Mouse (Mus musculus): ENCODE measurements around the gene S100a2. TPM values are rescaled to one million over a fixed set of nuclear protein-coding genes. Genes with fewer than 3 reads are reported as not detected.

S100a2 gene
- not detected for total RNA-seq (2021)

DNA sequence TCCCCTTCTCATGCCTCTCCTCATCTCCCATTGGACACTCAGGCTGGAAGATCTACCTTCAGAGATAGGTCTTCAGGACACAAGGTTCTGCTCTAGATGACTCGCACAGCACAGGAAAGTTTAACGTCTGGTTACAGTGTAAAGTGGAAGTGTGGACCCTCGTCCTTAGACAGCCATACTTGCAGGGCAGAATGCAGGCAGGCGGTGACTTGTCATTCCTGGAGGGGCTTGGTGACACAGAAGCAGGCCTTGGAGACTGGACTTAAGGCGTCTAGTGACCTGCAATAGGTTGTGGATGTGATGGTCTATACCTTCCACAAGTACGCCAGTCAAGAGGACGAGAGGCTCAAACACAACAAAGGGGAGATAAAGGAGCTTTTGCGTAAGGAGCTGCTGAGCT, at the start of gene S100a2:
S100a2 (plus strand) TSS at position 301 of the 400 bp plus-strand sequence.
- no peak for DNase-seq (ENCODE audit: low spot score)
- intact Hi-C loops (cut with DNase I): loop anchor here (5.0 kb wide), 1 partner anchor 48 kb away; no protein-coding TSS in a partner anchor

DNA sequence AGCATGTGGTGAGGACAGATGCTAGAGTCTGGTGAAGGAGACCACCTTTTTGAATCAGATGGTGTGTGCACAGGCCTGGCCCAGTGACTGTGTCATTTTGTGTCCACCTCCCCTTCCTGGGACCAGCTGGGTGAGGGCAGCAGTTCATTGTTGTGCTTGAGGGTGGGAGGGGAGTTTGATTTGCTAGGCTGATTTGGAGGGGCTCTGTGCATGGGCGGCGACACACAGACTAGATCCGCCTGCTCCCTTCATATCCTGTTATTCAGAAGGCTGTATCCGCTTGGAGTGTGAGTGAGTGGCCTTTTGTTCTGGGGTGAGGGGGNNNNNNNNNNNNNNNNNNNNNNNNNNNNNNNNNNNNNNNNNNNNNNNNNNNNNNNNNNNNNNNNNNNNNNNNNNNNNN, 49.1 kb upstream of the S100a2 start:
- peak; percentile 62 for DNase-seq (ENCODE audit: low spot score)
- intact Hi-C loops (cut with DNase I): loop anchor here (5.0 kb wide), 1 partner anchor 46 kb away; no protein-coding TSS in a partner anchor

DNA sequence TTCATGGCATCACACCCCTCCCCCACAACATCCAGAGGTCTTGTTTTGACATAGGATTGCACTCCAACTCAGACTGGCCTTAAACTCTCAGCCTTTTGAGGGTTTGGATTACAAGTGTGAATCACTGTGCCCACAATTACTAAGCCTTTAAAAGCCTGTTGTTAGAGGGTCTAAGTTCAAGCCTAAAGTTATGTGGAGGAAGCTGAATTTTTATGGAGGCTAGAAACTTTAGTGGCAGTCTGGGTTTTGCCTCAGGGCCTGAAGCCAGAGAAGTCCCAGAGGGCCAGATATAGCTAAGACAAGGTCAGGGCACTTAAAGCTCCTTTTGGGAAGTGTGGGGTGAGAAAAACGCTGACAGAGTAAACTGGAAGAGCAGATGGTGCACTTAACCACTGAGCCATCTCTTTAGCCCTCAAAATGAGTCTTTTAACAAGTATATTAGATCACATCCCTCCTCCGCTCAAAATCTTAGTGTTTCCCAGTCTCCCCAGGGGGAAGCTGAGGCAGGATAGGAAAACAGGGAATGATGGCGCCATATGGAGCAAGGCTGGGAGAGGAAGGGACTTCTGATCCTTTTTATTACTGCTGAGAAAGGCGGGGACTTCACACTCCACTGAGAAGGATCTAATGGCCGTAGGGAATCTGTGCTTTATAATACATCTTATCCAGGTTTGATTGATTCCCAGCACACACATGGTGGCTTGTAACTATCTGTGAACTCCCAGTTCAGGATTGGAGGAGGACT, 40.2 kb upstream of the S100a2 start:
- intact Hi-C loops (cut with DNase I): no loop called here
- DNase-seq (ENCODE audit: low spot score): no peak

DNA sequence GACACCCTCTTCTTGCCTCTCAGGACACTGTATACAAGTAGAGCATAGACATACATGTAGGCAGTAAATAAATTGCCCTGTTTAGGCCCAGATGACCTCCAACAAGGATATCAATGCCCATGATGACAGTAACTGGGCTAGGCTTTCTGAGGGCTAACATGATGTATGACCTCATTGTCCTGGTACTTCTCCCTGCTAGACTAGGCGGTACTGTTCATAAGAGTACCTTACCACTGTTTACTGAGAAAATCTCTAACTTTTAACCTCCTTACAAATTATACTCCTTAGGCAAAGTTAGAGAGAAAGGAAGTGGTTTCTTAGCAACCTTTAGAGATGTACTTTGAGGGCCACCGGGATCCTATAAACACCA, 39.6 kb upstream of the S100a2 start:
- no peak for DNase-seq (ENCODE audit: low spot score)
- intact Hi-C loops (cut with DNase I): no loop called here

DNA sequence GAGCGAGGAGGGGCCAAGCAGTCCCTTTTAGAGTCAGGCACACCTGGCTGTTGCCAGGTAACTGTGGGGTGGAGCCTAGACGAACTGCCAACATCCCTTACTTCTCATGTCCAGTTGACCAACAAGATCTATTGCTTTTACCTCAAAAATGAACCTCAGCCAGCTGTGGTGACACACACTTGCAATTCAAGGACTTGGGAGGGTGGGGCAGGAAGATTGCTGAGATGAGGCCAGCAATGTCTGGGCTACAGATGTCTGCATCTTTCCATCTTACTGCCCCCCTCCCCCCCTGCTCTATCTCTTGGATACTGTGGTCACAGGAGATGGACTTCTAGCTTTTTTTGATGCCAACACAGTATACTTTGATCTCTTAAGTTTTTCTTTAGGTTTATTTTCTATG, 37.8 kb upstream of the S100a2 start:
- intact Hi-C loops (cut with DNase I): no loop called here
- DNase-seq (ENCODE audit: low spot score): no peak

DNA sequence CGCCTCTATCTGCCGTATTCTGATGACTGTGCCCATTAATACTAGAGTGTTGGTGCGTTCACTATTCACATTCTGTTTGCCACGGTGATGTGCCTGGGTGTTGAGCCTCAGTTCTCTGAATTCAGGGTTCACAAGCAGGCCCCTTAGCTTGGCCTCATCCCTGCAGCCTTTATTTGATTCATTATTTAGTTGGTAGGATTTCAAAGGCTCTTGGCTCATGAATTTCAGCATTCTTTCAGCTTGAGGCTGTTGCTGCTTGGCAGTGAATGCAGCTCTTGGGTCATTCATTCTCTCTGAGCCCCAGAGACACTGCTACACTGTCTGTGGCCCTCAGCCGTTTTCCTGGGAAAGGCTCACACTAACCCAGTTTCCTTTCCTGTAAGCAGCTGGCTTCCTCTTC, 34.1 kb upstream of the S100a2 start:
- DNase-seq (ENCODE audit: low spot score): no peak
- intact Hi-C loops (cut with DNase I): no loop called here

DNA sequence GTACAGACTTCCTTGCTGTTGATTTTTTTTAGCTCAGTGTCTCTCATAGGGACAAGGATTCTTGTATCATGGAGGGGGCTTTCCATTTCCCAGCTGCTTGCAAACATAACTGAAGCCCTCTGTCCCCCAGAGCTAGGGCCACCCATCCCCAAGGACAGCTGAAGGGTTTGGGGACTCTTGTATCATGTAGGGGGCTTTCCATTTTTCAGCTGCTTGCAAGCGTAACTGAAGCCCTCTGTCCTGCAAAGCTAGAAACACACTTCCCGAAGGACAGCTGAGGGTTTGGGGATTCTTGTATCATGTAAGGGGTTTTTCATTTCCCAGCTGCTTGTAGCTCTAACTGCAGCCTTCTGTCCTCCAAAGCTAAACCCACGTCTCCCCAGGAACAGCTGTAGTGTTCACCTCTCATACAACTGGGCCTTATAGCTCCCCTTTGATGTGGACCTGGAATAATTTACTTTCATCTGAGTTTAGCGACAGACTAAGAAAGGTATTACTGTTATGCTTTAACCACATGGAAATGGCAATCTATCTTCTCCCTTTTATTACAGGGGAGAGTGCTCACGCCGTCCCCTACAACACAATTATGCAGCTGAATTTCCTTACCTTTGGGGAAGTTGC, 29.9 kb upstream of the S100a2 start, which contains the start of gene S100a3:
S100a3 (plus strand) TSS at position 571 of the 621 bp plus-strand sequence.
- DNase-seq (ENCODE audit: low spot score): no peak
- intact Hi-C loops (cut with DNase I): no loop called here

DNA sequence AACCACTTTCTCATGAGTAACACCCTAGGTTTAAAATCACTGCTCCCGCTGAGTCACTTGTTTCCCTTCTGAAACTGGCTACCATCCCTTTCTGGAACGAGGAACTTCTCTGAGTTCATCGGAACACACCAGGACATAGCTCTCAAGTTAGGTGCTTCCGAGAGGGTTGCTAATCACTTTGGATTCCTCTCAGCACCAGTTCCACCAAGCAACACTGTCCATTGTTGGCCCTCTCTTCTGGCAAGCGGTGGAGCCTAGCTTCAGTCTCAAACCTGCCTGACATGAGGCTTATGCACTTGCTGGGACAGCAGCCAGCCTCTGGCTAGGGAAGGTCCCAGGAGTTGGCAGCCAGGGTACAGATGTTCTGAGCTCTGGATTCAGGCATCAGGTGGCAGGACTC, 15.4 kb upstream of the S100a2 start:
- intact Hi-C loops (cut with DNase I): no loop called here
- DNase-seq (ENCODE audit: low spot score): peak; percentile 14

DNA sequence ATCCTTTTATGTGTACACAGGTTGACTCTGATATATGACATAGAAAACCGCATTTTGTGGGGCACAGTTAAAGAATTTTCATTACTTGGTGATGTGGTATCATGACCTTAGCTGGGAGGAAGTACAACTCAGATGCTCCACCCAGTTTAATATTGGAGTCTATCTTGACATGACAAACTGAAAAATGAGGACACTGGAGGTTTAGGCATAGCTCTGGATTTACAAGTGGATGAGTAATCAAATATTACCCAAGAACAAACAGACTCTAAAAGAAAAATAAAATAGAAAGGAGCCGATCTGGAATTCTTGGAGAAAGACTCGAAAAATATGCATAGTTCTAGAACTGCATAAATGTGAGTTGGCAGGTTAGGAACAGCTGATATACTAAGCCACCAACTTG, 14.7 kb upstream of the S100a2 start:
- intact Hi-C loops (cut with DNase I): no loop called here
- no peak for DNase-seq (ENCODE audit: low spot score)

DNA sequence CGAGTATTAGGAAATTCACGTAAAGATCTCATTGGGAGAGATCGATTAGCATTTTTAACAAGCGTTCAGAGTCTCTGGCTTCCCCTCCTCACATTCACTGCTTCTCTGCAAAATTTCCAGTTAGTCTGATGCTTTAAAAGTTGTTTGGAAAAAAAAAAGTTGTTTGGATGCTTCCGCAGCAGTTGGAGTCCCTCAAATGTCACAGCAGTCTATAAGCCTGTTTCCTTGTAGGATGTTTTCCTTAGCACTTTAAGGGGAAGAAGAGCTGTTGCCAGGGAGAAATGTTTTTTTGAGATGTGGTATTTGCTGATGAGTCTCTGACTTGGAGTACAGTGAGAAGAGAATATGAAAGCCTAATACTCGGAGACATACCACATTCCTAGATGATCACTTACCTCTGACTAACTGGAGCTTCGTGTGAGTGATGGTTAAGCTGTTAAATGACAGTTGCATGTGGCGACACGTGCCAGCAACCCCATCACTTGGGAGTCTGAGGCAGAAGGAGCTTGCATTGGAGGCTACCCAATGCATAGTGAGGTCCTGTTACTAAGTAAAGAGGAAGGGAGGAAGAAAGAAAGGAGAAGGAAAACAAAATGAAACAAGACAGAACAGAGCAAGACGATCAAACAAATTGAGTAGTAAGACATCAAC, 13.6 kb upstream of the S100a2 start:
- intact Hi-C loops (cut with DNase I): no loop called here
- DNase-seq (ENCODE audit: low spot score): no peak

DNA sequence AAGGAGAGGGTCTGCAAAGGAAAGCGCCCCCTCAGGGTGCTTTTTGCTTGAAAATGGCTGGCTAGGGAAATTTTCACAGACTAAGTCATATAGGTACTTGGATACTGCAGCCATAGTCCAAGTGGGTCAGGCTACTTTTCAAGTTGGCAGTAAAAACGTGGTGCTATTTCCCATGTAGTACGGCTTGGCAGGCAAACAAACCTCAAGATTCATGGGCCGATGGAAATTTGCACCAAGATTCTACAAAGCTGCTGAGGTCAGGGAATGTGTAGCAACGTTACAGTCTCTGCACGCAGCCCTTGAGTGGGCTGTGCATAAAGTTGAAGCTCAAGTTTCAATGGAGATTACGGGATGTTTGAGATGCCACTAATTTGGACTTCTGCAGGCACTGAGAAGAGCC, 10.6 kb upstream of the S100a2 start:
- DNase-seq (ENCODE audit: low spot score): no peak
- intact Hi-C loops (cut with DNase I): no loop called here

DNA sequence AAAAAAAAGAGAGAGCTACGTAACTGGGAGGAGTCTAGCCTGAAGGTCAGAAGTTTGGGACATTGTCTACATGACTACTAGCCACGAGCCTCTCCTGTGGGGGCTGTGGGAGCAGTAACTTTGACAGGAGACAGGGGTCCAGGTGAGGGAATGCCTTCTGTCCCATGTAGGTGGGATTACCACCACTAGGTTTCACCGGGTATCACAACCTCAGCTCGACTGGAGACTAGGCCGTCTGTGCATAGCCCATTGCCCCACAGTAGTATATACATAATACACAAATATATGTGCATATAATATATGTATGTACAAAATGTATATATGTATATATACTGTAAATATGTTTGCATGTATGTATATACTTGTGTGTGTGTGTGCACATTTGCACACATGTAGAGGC, 8.9 kb upstream of the S100a2 start:
- intact Hi-C loops (cut with DNase I): no loop called here
- no peak for DNase-seq (ENCODE audit: low spot score)

DNA sequence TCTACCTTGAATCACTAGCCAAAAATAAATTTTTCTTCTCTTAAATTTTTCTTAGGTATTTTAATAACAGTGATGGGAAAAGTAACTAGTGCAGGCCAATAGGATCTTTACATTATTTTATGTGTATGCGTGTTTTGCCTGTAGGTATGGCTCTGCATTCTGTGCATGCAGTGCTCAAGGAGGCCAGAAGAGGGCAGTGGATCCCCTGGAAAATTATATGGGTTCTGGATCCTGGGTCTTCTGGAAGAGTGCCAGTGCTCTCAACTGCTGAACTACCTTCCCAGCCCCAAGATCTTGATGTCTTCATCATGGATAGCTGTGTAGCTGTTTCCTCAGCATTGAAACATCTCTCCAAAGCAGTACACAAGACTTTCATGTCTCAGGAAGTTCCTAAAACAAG, 7.9 kb upstream of the S100a2 start:
- intact Hi-C loops (cut with DNase I): no loop called here
- DNase-seq (ENCODE audit: low spot score): no peak

DNA sequence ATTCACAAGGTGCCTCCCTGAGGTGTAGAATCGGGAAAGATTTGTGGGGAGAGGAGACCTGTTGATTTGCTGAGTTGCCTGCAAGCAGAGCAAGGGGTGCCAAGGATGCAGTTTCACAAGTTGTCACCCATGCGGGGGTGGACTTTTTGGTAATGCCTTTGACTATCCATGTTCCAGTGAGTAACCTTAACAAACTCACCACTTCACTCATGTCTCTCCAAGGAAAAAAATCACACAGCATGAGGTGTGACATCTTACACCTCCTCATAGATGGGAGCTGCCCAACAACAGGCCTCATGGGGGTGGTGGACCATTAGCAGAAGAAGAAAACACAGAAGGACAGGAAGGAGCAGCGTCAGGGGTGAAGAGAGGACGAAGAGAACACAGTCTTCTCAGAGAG, 7.5 kb upstream of the S100a2 start:
- DNase-seq (ENCODE audit: low spot score): no peak
- intact Hi-C loops (cut with DNase I): no loop called here

DNA sequence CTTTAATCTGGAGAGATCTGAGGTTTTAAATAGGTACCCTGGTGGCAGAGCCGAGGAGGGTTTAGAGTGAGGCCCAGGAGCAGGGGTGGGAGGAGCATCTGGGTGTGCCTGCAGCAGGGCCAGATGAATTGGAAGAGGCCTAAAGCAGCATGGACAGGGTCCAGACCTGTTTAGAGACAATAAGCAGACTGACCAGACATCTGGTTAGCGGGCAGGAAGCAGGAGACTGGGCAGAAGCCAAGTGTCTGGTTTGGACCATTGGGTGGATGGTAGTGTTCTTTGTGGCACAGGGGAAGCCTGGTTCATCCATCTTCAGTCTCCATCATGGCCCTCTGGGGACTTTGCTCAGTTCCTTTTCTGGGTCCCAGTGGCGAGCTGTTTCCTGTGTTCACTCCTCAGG, 6.2 kb upstream of the S100a2 start:
- intact Hi-C loops (cut with DNase I): loop anchor here (2.0 kb wide), 1 partner anchor 59 kb away; no protein-coding TSS in a partner anchor
- DNase-seq (ENCODE audit: low spot score): peak; percentile 16

DNA sequence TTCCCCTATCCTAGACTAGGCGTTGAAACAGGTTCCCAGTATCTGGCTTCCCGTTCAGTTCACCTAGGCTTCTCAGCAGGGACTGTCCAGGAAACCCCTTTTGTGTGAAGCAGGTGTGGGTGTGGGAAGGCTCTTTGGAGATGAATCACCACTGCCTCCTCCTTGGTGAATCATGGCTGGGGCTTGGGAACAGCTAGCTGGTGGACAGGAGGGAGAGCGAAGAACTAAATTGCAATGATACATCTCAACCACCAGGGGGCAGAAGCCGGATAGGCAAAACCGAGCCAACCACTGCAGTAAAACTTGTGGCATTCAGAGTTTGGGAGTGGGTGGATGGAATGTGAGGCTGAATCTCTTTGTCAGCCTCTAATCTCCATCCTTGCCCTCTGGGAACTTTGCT, 4.5 kb upstream of the S100a2 start:
- intact Hi-C loops (cut with DNase I): loop anchor here (1.0 to 5.0 kb wide), 4 partner anchors 30 to 68 kb away; no protein-coding TSS in a partner anchor

DNA sequence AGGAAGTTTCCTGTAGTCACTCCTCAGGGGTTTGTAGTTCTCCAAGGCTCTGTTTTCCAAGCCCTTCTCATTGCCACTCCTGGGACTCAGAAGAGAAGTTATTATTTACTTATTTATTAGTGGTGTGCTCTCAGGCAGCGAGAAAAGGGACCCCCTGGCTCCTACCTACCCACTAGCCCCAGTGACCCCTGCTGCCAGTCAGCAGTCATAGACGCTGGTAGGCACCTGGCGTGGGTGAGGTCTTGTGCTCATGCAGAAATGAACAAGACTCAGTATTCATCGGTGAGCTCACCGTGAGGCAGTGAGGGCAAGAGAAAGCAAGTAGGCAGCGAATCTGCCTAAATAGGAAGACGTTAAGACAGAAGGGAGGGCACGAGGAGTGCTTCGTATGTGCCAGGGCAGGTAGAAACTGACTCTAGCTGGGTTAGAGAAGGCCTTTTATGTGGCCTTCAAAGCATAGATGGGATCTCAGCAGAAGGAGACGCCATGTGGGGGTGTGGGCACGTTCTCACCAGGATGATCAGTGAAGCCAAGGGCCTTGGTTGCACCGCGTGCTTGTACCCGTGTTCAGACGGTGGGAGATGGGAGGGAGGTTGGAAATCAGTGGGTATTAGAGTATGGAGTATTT, 3.9 kb upstream of the S100a2 start:
- DNase-seq (ENCODE audit: low spot score): no peak
- intact Hi-C loops (cut with DNase I): loop anchor here (5.0 kb wide), 1 partner anchor 44 kb away; no protein-coding TSS in a partner anchor

More for the DNA sequence above, 4.5 kb upstream of the S100a2 start:
- peak; percentile 53 for DNase-seq (ENCODE audit: low spot score)

DNA sequence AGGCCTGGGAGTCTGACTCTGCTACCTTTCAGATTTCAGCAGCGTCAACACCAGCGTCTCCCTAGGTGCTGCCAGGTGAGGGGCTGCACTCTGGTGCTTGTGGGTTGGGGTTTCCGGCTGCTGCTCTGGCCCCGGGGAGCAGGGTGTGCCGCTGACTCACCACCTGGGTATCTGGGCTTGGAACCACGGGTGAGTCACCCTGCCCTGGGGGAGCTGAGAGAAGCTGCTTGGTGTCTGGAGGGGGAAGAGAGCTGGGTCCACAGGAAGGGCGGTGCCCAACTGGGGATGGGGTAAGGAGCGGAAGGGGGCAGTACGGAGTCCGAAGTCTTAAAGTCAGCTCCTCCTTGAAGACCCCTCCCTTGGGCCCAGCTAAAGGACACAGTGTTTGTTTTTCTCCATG, 3.1 kb upstream of the S100a2 start:
- intact Hi-C loops (cut with DNase I): loop anchor here (5.0 kb wide), 1 partner anchor 45 kb away; no protein-coding TSS in a partner anchor
- peak; percentile 83 for DNase-seq (ENCODE audit: low spot score)

DNA sequence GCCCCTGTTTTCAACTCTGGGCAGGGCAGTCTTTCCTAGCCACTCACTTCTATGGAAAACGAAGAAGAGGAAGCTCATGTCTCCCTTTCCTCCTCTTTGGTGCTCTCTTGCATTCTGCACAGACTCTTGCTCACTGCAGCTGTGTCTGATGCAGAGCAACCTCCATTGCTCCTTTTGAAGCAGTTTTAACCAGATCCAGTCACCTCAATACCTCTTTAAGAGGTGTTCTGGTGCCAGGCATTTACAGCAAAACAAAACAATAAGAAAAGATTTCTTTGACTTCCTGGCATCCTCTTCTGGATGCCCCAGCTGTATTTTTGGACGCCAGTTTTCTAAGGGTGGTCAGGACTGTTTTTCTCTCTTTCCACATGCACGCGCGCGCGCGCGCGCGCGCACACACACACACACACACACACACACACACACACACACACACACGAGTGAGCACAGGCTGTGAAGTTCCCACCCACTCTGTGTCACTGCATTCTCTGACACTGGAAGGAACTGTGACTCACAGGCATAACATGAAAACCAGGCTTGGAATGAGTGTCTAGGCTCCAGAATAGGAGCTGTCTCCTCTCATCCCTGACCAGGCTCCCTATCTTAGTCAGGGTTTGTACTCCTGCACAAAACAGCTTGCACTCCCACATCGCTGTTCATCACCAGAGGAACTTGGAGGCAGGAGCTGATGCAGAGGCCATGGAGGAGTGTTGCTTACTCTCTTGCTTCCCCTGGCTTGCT, 2.5 kb upstream of the S100a2 start:
- intact Hi-C loops (cut with DNase I): loop anchor here (5.0 kb wide), 1 partner anchor 45 kb away; no protein-coding TSS in a partner anchor

DNA sequence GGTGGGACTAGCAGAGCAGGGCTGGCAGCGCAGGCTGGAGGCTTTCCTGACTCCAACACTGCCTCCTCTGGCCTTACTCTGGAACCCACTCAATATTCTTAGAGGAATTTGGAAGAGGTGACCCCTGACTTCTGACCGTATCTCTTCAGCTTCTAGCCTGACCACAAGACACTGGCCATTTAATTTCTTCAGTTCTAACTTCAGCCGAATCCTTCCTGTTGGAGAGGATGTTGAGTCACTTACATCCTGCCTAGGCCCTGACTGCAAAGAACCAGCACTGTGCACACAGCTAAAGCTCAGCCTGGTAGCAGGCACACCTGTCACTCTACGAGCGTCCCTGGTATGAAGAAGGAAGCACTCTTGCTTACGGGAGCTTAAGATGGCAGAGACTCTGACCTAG, 657 bp upstream of the S100a2 start:
- intact Hi-C loops (cut with DNase I): loop anchor here (5.0 kb wide), 1 partner anchor 47 kb away; no protein-coding TSS in a partner anchor
- no peak for DNase-seq (ENCODE audit: low spot score)

More for the DNA sequence above, 2.5 kb upstream of the S100a2 start:
- DNase-seq (ENCODE audit: low spot score): no peak
